Mouse (Mus musculus): ENCODE data around the gene Psma1.

The Psma1 gene

DNA sequence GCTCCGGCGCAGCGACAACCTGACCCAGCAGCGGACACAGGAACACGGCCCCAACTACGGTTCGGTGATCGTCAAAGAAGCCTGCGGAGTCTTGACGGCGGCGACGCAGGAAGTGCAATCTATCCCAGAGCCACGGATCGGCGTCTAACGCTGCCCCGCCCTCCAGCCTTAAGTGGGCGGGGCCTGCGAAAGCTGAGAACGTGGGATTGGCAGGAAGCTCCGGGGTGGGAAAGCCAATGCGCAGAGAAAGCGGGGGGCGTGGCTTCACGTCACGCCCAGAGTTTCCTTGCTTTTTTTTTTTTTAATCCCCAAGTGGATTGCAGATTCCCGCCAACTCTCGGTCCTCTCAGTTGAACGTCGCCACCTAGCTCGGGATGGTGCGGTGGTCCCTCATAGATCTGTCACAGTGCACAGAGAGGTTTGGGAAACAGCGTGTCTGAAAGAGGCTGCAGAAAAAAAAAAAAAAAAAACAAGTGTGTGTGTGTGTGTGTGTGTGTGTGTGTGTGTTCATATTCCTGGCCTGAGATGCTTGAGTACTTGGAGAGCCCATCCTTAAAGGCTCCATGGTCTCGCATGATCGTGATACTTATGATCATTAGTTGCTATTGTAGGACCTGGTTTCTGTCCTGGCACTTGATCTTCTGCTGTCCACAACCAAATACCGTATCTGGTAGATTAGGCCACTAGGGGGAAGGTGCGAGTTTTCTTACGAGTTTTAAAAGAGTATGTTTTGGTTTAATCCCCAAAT, at the start of gene Psma1:
TSS of gene Psma1 (minus strand) at position 114 of the 748 bp plus-strand sequence.
- peak; percentile 97 for DNase-seq (ENCODE audit: extremely low spot score)

- DNase-seq (ENCODE audit: extremely low spot score), result no peak
Measured at GRCm38 (mm10) chr7:114323527-114323926, 47.6 kb upstream of the Psma1 start.

DNA sequence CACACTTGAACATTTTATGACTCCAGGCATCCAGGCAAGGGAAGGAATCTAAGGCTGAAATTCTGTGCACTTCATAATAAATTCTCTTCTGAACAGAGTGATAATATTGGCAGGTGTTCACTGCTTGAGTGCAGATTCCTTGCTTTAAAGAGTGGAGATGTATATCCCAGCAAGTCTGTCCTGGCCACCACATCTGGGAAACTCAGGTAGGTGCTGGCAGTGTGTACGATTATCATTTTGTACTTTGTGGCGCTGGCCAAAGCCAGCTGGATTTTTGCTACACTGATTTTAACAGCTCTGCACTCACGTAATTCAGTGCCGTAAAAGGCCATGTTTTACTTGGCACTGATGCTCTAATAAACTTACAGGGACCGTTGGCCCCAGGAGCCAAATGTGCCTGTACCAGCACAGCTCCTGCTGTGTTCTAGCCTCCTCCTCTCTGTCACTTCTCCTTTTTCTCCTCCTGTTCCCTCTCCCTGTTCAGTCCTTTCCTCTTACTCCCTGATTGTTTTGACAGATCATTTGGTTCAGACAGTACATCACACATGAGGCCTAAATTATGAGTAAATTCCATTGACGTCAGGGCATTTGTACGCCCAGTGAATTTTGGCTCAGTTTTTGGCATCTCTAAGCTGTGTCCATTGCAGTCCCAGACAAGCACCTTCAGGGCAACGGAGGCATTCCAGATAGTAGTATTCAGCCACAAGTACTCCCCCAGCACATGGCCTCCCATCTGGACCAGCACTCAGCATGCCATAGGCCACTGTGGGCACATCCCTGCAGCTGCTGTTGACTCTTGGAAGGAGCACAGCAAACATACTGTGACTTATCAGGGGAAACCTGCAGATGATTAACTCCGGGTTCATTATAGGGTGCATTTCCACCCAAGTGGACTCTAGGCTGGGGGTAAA, 46.9 kb upstream of the Psma1 start:
- DNase-seq (ENCODE audit: extremely low spot score), result no peak

- DNase-seq (ENCODE audit: extremely low spot score), result no peak
Measured at GRCm38 (mm10) chr7:114321694-114322372, 45.9 kb upstream of the Psma1 start.

GRCm38 (mm10) chr7:114317896-114318295, 42.0 kb upstream of the Psma1 start:
- no peak for DNase-seq (ENCODE audit: extremely low spot score)

GRCm38 (mm10) chr7:114317389-114317792, 41.5 kb upstream of the Psma1 start:
- DNase-seq (ENCODE audit: extremely low spot score), result no peak

DNA sequence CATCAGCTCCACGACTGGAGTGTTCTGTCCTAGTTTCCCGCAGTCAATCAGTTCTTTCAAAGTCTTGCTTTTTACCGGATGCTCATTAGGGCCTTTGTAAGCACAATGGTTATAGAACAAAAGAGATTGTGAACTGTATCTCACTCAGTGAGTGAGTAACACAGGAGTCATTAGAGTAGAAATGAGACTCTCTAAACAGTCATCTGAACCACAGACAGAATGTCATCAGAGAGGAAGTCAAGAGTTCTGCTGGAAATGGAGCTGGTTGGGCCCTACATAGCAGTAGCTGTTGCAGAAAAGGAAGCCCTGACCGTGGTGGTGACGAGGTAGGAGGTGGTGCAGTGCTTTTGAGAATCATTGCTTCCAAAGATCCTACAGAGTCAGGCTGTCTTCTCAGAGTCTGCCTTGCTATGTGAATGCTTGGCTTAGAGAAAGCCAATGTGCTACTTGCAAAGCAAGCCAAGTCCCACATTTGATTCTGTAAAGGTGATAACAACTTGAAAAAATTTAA, 40.5 kb upstream of the Psma1 start:
- DNase-seq (ENCODE audit: extremely low spot score), result no peak

DNA sequence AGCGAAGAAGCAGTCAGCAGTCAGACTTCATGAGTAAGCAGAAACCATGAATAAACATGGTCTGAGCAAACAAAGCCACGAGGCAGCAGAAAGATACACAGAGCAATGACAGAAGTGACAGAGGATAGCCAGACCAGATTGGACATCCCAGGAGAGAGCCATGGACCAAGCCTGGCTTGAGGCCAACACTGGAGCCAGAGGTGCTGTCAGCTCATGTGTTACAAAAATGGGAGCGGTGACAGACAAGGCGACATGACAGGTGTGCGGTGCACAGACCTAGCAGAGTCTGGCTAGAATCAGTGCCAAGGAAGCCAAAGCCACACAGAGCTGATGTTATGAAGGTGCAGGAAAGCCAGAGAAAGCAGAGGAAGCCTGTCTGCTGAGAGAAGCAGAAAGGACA, 35.3 kb upstream of the Psma1 start:
- DNase-seq (ENCODE audit: extremely low spot score), result no peak

- no peak for DNase-seq (ENCODE audit: extremely low spot score)
Measured at GRCm38 (mm10) chr7:114309020-114309419, 33.1 kb upstream of the Psma1 start.

DNA sequence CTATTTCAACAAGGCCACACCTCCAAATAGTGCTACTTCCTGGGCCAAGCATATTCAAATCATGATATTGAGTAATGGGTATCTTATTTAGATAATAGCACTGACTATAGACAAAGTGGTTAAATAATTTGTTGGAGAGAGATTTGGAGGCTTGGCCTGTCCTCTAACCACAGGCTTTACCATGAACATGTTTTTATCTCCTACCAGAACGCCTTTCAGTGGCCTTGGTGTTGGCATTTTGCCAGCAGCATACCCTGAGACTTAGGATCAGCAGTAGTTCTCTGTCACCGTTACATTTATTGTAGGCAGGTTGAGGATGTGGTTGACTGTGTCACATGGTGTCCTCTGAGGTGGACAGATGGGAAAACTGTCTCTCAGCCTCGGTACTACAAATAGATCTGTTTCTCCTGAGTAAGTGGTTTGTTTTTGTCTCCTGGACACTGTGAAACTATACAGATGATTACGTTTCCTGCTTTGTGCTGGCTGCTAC, 25.4 kb upstream of the Psma1 start:
- no peak for DNase-seq (ENCODE audit: extremely low spot score)

GRCm38 (mm10) chr7:114300782-114301181, 24.9 kb upstream of the Psma1 start:
- DNase-seq (ENCODE audit: extremely low spot score), result no peak

DNA sequence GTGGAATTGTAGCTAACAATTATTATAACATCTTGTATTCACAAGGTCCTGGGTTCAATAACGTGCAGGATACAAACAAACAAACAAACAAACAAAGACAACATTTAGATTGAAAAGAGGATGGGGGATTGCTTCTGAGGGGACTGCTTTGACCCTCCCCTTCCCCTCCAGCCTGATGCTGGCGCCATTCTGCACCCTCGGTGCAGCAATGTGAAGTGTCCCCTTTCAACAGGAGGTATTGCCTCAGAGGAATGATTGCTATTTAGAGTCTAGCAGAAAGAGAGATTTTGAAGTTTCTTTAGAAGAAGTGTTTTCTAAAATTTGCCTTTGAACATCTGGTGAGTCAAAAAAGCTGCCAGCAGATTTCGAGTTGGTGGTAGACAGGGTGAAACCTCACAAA, 23.3 kb upstream of the Psma1 start:
- no peak for DNase-seq (ENCODE audit: extremely low spot score)

DNA sequence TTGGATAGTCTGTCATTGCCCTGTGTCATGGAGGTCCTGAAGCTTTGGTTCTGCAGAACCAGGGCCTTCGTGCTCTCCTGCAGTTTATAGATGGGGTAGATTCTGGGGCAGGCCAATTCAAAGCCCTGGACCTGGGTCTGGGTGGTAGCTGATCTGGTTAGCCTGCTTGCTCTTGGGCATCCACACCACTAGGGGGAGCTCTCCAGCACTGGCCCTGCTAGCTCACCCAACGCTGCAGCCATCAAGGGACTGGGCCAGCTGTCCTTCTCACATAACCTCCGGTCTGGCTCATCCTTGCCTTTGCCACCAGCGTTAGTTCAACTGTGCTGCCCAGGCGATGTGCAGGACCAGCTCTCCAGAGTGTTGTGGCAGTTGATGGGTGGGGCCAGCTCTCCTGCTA, 18.8 kb upstream of the Psma1 start:
- DNase-seq (ENCODE audit: extremely low spot score), result no peak

DNA sequence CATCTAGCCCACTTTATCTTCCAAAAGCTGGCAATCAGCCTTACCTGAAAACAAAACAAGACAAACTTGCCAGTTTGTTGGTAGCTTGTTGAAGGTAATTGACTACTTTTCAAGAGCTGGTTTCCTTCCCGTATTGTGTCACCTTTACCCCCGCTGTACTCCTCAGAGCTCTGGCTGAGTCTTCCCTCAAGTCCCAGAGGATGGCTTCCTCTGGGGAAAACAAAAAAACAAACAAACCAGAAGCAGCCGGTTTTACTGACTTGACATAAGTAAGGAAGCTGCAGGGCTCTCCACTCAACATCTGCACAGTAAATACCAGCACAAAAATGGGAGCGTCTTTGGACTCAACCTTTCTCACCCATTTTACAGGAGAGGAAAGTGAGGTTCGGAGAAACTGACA, 18.0 kb upstream of the Psma1 start:
- DNase-seq (ENCODE audit: extremely low spot score), result no peak

GRCm38 (mm10) chr7:114292501-114292971, 16.6 kb upstream of the Psma1 start:
- peak; percentile 29 for DNase-seq (ENCODE audit: extremely low spot score)

DNA sequence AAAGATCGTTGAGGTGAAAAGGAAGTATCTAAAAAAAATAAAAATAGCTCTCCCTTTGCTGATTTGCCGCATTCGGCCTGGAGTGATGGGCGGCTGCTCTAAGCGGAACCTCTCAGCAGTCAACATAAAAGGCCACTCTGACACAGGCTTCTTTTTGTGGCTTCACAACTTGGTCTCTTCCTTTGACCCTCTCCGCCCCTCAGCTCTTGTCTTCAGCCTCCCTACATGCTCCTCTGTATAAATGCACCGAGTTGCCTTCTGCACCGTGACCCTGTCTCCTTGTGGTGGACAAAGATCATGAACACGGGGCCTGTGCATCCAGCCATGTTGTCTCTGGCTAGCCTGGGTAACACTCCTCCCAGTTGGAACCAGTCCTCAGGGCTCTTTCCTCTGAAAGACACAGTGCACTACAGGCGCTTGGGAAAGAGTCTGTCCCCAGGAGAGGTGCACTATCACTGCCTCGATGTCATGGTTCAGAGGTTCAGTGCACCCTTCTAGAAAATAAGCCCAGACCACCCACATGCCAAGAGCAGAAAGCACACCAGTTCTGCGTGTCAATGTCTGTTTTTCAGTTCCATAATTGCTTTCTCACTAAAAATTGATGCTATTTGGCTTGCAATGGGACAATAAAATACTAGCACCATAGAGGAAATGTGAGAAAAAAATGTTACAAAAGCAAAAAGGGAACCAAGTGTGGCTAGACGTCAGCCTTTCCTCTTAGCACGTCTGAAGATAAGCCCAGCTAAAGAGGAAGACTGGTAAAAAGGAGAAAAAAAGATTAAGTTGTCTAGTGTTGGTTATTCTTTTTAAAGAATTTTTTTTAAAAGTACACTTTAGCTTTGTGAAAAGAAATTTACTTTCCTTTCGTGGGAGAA, 15.8 kb upstream of the Psma1 start:
- DNase-seq (ENCODE audit: extremely low spot score), result peak; percentile 33

- no peak for DNase-seq (ENCODE audit: extremely low spot score)
Measured at GRCm38 (mm10) chr7:114290078-114290506, 14.2 kb upstream of the Psma1 start.

GRCm38 (mm10) chr7:114284296-114284910, 8.5 kb upstream of the Psma1 start:
- DNase-seq (ENCODE audit: extremely low spot score), result no peak

- DNase-seq (ENCODE audit: extremely low spot score), result no peak
Measured at GRCm38 (mm10) chr7:114283006-114283405, 7.1 kb upstream of the Psma1 start.

- no peak for DNase-seq (ENCODE audit: extremely low spot score)
Measured at GRCm38 (mm10) chr7:114281671-114282070, 5.8 kb upstream of the Psma1 start.
